Mouse (Mus musculus): ENCODE results near the gene Zfp984. TPM values are rescaled to one million over a fixed set of nuclear protein-coding genes. Genes with fewer than 3 reads are reported as not detected.
"Not testable (repeated sequence)": the region's sequence is repeated elsewhere in the genome, so short reads cannot be mapped to it uniquely, and the experiment has no call there.

Zfp984 gene
- polyA plus RNA-seq, 1 experiment from 2014 or later: 9.7 TPM

DNA sequence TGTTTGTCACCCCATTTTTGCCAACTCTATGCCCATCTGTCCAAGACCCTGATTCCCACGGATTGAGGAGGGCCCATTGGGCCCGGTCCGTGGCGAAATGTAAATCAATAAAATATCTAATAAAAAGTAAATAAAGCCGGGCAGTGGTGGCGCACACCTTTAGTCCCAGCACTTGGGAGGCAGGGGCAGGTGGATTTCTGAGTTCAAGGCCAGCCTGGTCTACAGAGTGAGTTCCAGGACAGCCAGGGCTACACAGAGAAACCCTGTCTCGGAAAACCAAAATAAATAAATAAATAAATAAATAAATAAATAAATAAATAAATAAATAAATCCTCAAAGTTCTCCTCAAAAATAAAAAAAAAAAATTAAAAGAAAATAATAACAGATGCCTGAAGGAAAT, 10.1 kb upstream of the Zfp984 start:
- H3K27me3 ChIP-seq (ENCODE audit: control insufficient read depth, insufficient read depth, low read length); H3K4me2 ChIP-seq (ENCODE audit: low read depth, low read length, severe bottlenecking); H3K4me3 ChIP-seq (ENCODE audit: low read depth, low read length); ATAC-seq (replicated peaks; ENCODE audit: low FRiP score); H3K27ac ChIP-seq (ENCODE audit: low read depth, low read length); H3K9ac ChIP-seq (ENCODE audit: low read length); H3K4me1 ChIP-seq (replicated peaks; ENCODE audit: control insufficient read depth, insufficient read depth, low read length); DNase-seq (ENCODE audit: low spot score); H3K36me3 ChIP-seq (ENCODE audit: control insufficient read depth, insufficient read depth, low read length): not testable (repeated sequence)
- 85% methylated on average over 7 of the region's 7 CpGs for WGBS
- peaks cover 14% of the 10 kb centered on the region; the same call in 1 of the 2 replicates for H3K9me3 ChIP-seq (ENCODE audit: control insufficient read depth, low read length)

DNA sequence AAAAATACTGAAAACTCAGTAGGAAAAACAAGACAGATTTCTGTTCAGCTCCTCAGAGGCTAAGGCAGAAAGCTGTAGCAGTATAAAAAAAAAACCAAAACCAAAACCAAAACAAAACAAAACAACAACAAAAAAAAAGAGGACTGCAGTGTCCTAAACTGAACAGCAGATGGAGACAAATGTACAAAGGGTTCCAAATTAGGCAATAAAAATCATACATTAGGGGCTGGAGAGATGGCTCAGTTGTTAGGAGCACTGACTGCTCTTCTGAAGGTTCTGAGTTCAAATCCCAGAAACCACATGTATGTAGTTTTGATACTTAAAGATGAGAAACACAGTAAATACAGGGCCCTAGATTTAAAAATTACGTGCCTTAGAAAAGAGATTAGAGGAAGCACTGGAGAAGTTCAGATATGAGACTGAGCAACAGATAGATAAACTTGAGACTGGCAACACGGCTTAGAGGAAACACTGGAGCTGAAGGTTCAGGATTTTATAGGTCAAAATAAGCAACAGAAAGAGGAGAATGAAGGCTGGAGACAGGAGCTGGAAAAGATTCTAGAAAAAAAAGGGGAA, 5.1 kb upstream of the Zfp984 start:
- Histone ChIP-seq H3K4me3 (ENCODE audit: low read depth, low read length) (no peak overlapping the region), H3K4me2 (ENCODE audit: low read depth, low read length, severe bottlenecking) (no peak overlapping the region), H3K27ac (ENCODE audit: low read depth, low read length) (no peak overlapping the region), H3K27me3 (ENCODE audit: control insufficient read depth, insufficient read depth, low read length) (no peaks in the 10 kb centered on the region), H3K4me1 (replicated peaks; ENCODE audit: control insufficient read depth, insufficient read depth, low read length) (no peaks in the 10 kb centered on the region), H3K9ac (ENCODE audit: low read length) (no peak overlapping the region), H3K36me3 (ENCODE audit: control insufficient read depth, insufficient read depth, low read length) (no peaks in the 10 kb centered on the region), H3K9me3 (ENCODE audit: control insufficient read depth, low read length) (0 out of 2 replicates have a peak, but pooled peaks cover 5% of the 10 kb centered on the region)
- whole genome bisulfite sequencing: 91% methylated on average over 2 of the region's 2 CpGs
- ATAC-seq (replicated peaks; ENCODE audit: low FRiP score) (no peak), DNase-seq (ENCODE audit: low spot score) (no peak)

DNA sequence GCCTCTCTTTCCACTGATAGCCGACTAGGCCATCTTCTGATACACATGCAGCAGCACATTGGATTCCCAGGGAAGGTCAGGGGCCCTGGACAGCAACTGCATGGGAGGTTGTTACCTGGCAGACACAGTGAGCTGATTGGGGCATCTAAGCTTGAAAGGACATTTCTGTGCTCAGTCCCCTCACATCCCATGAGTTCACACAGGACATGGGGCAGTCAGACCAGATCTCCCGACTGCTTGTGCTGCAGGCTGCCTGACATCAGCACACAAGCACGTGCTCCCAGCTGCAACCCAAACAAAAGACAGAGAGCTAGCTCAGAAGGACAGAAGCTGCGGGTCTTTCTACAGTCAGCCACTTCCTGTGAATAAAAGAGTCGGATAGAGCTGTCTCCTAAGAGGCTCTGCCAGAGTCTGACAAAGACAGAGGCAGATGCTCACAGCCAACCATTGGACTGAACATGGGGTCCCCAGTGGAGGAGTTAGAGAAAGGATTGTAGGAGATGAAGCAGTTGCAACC, 3.7 kb upstream of the Zfp984 start:
- Histone ChIP-seq H3K27me3 (ENCODE audit: control insufficient read depth, insufficient read depth, low read length) (no peaks in the 10 kb centered on the region), H3K36me3 (ENCODE audit: control insufficient read depth, insufficient read depth, low read length) (no peaks in the 10 kb centered on the region), H3K9me3 (ENCODE audit: control insufficient read depth, low read length) (0 out of 2 replicates have a peak, but pooled peaks cover 2% of the 10 kb centered on the region), H3K4me1 (replicated peaks; ENCODE audit: control insufficient read depth, insufficient read depth, low read length) (no peaks in the 10 kb centered on the region), H3K9ac (ENCODE audit: low read length) (no peak overlapping the region), H3K4me3 (ENCODE audit: low read depth, low read length) (no peak overlapping the region), H3K4me2 (ENCODE audit: low read depth, low read length, severe bottlenecking) (no peak overlapping the region), H3K27ac (ENCODE audit: low read depth, low read length) (no peak overlapping the region)
- 48% methylated on average over 5 of the region's 5 CpGs for WGBS
- DNase-seq (ENCODE audit: low spot score): no peak
- ATAC-seq (replicated peaks; ENCODE audit: low FRiP score): peak; percentile 26; the same call in 1 of the 2 replicates

DNA sequence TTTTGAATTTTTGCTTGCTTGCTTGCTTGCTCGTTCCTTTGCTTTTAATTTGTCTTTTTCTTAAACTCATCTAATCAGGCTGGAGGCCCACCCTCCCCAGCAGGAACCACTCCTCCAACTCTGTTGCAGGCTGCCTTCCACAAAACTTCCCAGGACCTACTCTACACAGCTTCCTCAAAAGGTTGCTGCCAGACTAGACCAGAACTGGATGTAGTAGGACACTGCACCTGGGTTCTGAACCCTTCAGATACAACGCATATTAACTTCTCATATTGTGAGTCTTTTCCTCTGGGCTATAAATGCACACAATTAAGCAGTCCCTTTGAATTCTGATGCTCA, 347 bp upstream of the Zfp984 start:
- H3K27ac ChIP-seq (ENCODE audit: low read depth, low read length); H3K9ac ChIP-seq (ENCODE audit: low read length); H3K27me3 ChIP-seq (ENCODE audit: control insufficient read depth, insufficient read depth, low read length); H3K9me3 ChIP-seq (ENCODE audit: control insufficient read depth, low read length); H3K4me1 ChIP-seq (replicated peaks; ENCODE audit: control insufficient read depth, insufficient read depth, low read length); ATAC-seq (replicated peaks; ENCODE audit: low FRiP score); DNase-seq (ENCODE audit: low spot score); H3K36me3 ChIP-seq (ENCODE audit: control insufficient read depth, insufficient read depth, low read length); H3K4me3 ChIP-seq (ENCODE audit: low read depth, low read length): not testable (repeated sequence)
- peak overlapping the region; percentile 53; the same call in 1 of the 2 replicates for H3K4me2 ChIP-seq (ENCODE audit: low read depth, low read length, severe bottlenecking)
- WGBS: 47% methylated on average over 2 of the region's 2 CpGs

DNA sequence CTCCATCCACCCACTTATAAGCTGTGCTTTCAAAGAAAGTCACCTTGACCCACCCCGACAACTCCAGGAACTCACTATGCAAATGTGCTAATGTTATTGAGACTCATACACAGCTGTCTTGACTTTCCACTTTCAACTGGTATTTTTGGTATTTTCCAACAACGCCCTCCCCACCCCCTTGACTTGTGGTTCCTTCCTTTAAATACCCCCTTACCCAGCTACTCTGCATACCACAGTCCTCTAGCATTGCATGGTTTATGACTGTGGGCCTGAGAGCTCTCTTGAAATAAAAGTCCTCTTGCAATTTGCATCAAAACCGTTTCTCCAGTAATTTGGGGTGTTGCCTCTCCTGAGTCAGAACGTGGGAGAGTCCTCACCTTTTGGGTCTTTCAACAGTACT, 1.1 kb downstream of the Zfp984 start:
- 0 out of 2 replicates have a peak, but pooled peaks have one; percentile 15 for ATAC-seq (replicated peaks; ENCODE audit: low FRiP score)
- 84% methylated on average over 4 of the region's 4 CpGs for WGBS
- H3K4me1 ChIP-seq (replicated peaks; ENCODE audit: control insufficient read depth, insufficient read depth, low read length); H3K4me3 ChIP-seq (ENCODE audit: low read depth, low read length); H3K27ac ChIP-seq (ENCODE audit: low read depth, low read length); H3K9me3 ChIP-seq (ENCODE audit: control insufficient read depth, low read length); H3K4me2 ChIP-seq (ENCODE audit: low read depth, low read length, severe bottlenecking); H3K9ac ChIP-seq (ENCODE audit: low read length); DNase-seq (ENCODE audit: low spot score); H3K27me3 ChIP-seq (ENCODE audit: control insufficient read depth, insufficient read depth, low read length); H3K36me3 ChIP-seq (ENCODE audit: control insufficient read depth, insufficient read depth, low read length): not testable (repeated sequence)

DNA sequence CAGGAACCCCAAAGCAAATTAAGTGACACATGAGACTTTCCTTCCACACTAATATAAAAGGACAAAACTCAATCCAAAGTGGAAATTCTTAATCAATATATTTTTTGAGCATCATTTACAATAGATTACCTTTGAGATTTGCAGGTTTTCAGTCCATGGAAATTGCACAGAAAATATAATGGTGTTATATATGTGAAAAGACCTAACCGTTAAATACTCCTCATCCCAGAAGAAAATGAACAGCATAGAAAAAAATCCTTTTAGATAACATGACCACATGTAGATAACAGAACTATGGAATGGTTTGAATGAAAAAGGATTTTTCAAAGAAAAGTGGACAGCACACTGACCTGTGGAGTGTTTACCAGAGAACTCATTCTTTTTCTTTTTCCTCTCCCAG, 14.3 kb downstream of the Zfp984 start:
- not testable (repeated sequence) for H3K4me1 ChIP-seq (replicated peaks; ENCODE audit: control insufficient read depth, insufficient read depth, low read length); H3K27me3 ChIP-seq (ENCODE audit: control insufficient read depth, insufficient read depth, low read length); H3K9me3 ChIP-seq (ENCODE audit: control insufficient read depth, low read length); H3K36me3 ChIP-seq (ENCODE audit: control insufficient read depth, insufficient read depth, low read length); DNase-seq (ENCODE audit: low spot score); H3K4me3 ChIP-seq (ENCODE audit: low read depth, low read length); H3K9ac ChIP-seq (ENCODE audit: low read length); H3K27ac ChIP-seq (ENCODE audit: low read depth, low read length); H3K4me2 ChIP-seq (ENCODE audit: low read depth, low read length, severe bottlenecking)
- ATAC-seq (replicated peaks; ENCODE audit: low FRiP score): peak; percentile 36; the same call in 1 of the 2 replicates
- 88% methylated on average over 1 of the region's 1 CpGs for WGBS

DNA sequence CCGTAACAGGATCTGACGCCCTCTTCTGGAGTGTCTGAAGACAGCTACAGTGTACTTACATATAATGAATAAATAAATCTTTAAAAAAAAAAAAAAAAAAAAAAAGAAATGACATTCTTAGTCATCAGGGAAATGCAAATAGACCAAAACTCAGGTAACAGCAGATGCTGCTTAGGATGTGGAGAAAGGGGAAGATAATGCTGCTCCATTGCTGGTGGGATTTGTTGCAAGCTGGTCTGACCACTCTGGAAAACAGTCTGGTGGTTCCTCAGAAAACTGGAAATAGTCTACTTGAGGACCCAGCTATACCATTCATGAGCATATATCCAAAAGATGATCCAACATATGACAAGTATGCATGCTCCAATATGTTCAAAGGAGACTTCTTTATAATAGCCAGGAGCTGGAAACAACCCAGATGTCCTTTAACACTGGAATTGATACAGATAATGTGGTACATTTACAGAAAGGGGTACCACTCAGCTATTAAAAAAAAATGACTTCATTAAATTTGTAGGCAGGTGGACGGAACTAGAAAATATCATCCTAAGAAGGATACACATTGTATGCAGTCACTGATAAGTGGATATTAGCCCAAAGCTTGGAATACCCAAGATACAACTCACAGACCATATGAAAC, 15.4 kb downstream of the Zfp984 start:
- ATAC-seq (replicated peaks; ENCODE audit: low FRiP score): peak; percentile 51; the same call in 1 of the 2 replicates
- 88% methylated on average over 1 of the region's 3 CpGs for WGBS
- DNase-seq (ENCODE audit: low spot score): not testable (repeated sequence)

DNA sequence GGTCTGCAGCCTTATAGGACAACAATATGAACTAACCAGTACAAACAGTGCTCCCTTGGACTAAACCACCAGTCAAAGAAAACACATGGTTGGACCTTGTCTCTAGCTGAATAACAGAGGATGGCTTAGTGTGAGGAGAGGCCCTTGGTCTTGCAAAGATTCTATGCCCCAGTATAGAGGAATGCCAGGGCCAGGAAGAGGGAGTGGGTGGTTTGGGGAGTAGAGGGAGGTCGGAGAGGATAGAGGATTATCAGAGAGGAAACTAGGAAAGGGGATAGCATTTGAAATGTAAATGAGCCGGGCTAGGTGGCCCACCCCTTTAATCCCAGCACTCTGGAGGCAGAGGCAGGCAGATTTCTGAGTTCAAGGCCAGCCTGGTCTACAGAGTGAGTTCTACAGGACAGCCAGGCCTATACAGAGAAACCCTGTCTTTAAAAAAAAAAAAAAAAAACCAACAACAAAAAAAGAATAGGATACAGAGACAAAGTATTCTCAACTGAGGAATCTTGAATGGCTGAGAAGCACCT, 16.1 kb downstream of the Zfp984 start:
- H3K36me3 ChIP-seq (ENCODE audit: control insufficient read depth, insufficient read depth, low read length); DNase-seq (ENCODE audit: low spot score); H3K9ac ChIP-seq (ENCODE audit: low read length); H3K4me1 ChIP-seq (replicated peaks; ENCODE audit: control insufficient read depth, insufficient read depth, low read length); H3K27me3 ChIP-seq (ENCODE audit: control insufficient read depth, insufficient read depth, low read length); H3K4me3 ChIP-seq (ENCODE audit: low read depth, low read length); H3K9me3 ChIP-seq (ENCODE audit: control insufficient read depth, low read length); ATAC-seq (replicated peaks; ENCODE audit: low FRiP score); H3K4me2 ChIP-seq (ENCODE audit: low read depth, low read length, severe bottlenecking); H3K27ac ChIP-seq (ENCODE audit: low read depth, low read length): not testable (repeated sequence)
- WGBS: 75% methylated on average over 2 of the region's 2 CpGs

More for the DNA sequence above, 15.4 kb downstream of the Zfp984 start:
- not testable (repeated sequence) for H3K4me2 ChIP-seq (ENCODE audit: low read depth, low read length, severe bottlenecking); H3K36me3 ChIP-seq (ENCODE audit: control insufficient read depth, insufficient read depth, low read length); H3K27me3 ChIP-seq (ENCODE audit: control insufficient read depth, insufficient read depth, low read length); H3K4me1 ChIP-seq (replicated peaks; ENCODE audit: control insufficient read depth, insufficient read depth, low read length); H3K9me3 ChIP-seq (ENCODE audit: control insufficient read depth, low read length); H3K27ac ChIP-seq (ENCODE audit: low read depth, low read length); H3K9ac ChIP-seq (ENCODE audit: low read length); H3K4me3 ChIP-seq (ENCODE audit: low read depth, low read length)

Measured in forebrain, embryonic 11.5 days (tissue).